Mouse (Mus musculus) left cerebral cortex, postnatal 36 days (tissue): ENCODE data around the gene Asb8. TPM values are rescaled to one million over a fixed set of nuclear protein-coding genes. Genes with fewer than 3 reads are reported as not detected.
A peak's percentile ranks its signal among the peaks of the same experiment; 100 is the strongest.

Source experiments
- DNase-seq, 2 experiments: peaks; one replicate each; pipeline ENCODE4 v3.0.0; 2021 to 2022; ENCODE audit warnings: low spot score in 2 of 2, mixed read lengths in 1 of 2
- intact Hi-C: fragments of 180-260 bp; cut with DNase I; formaldehyde crosslinking; loops from one replicate; pipeline ENCODE4 v1.15.1; 2025
- total RNA-seq, 2 experiments: library from RNA; stranded (reverse); gene quantifications; 2 replicates each; pipeline ENCODE4 v1.2.3; 2021

The Asb8 gene
- total RNA-seq, 2 experiments from 2014 or later = 48.0 to 54.0 TPM

GRCm38 (mm10) chr15:98093121-98094011, 72.1 kb downstream of the Asb8 start, which contains the start of gene Senp1:
Senp1 (minus strand) TSS chr15:98093744.
- intact Hi-C loops = loop anchor here (1.0 to 5.0 kb wide), 2 partner anchors 15 to 54 kb away; no protein-coding TSS in a partner anchor

DNA sequence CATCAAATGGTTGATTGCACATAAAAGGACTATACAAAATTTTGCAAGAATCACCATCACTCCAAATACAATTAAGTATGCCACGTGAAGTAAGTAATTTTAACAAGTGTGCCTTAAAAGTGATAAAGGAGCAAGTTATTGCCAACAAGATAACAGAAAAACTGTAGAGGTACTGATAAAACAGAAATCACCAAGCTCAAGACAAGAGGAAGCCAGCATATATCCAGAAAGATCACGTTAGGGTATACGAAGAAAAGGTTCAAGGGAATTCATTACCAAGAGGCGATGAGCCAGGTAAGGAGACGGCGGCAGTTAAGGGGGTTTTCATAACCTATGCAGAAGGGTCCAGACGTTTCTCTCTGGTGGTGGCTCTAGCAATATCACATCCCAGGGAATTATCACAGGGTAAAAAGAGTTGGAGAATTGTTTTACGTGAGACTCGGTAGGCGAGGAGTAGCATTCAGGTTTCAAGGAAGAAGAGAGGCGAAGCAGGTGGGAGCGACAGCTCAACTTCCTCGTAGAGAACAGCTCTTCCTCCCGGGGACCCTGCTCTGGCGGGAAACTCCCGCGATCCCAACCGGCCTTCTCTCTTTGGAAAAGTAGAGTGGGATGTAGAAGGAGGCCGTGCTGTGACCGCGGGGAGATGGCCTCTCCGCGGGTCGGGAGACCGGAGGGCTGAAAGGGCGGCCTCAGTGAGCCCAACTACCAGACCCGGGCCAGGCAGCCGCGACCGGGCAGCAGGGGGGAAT, 72.9 kb downstream of the Asb8 start, which contains the start of gene Pfkm:
Gene Pfkm (plus strand): TSS at position 218 of the 749 bp plus-strand sequence.
- peak in 1 of 2 experiments; percentile 50 for DNase-seq
- intact Hi-C loops = loop anchor here (1.0 to 5.0 kb wide), 2 partner anchors 16 to 55 kb away; no protein-coding TSS in a partner anchor

More at GRCm38 (mm10) chr15:98093121-98094011, 72.1 kb downstream of the Asb8 start, which contains the start of gene Senp1:
- peak; percentile 92 to 93 for DNase-seq

GRCm38 (mm10) chr15:98091841-98092240, 73.6 kb downstream of the Asb8 start:
- intact Hi-C loops = loop anchor here (5.0 kb wide), 1 partner anchor 55 kb away; no protein-coding TSS in a partner anchor
- no peak for DNase-seq

GRCm38 (mm10) chr15:98089421-98090183, 75.8 kb downstream of the Asb8 start:
- intact Hi-C loops = loop anchor here (2.0 to 5.0 kb wide), 2 partner anchors 58 to 83 kb away; no protein-coding TSS in a partner anchor

DNA sequence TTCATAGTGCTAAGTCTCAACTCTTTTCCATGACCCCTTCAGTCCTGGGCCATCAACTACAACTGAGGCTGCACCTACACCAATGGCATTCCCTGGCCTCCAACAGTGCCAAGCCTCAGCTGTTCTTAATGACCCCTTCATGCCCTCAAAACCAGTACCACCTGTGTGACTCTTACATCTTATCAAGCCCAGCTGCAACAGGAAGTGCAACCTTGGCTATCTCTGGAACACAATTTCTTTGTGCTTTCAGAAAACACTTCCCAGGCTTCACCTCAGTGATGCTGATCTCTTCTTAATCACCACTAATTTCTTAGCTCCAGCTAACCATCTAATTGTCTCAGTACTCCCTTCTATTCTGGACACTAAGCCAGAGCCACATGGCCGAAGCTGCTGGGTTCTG, 76.5 kb downstream of the Asb8 start:
- intact Hi-C loops = loop anchor here (2.0 kb wide), 1 partner anchor 84 kb away; no protein-coding TSS in a partner anchor

More at GRCm38 (mm10) chr15:98089421-98090183, 75.8 kb downstream of the Asb8 start:
- DNase-seq = no peak

More for the DNA sequence above, 76.5 kb downstream of the Asb8 start:
- DNase-seq = no peak

Other genes with a start within 250 kb of the Asb8 start
- 10 to 100 TPM; 23.4 to 25.5 TPM for gene Tmem106c, start 201.4 kb downstream of the Asb8 start, total RNA-seq
- gene Col2a1, start 160.9 kb downstream of the Asb8 start, total RNA-seq = under 1 TPM; 0.30 to 0.48 TPM
- gene Pfkm, start 73.0 kb downstream of the Asb8 start, total RNA-seq = 100 to 1,000 TPM; 381 to 455 TPM
- 10 to 100 TPM in 1 of 2 experiments, 1 to 10 TPM in 1; 9.8 to 14.5 TPM for gene Senp1, start 71.9 kb downstream of the Asb8 start, total RNA-seq
- gene Ccdc184, start 1.5 kb upstream of the Asb8 start, total RNA-seq = 10 to 100 TPM; 17.9 to 19.9 TPM
- gene Olfr288, start 29.9 kb upstream of the Asb8 start, total RNA-seq = under 1 TPM in 1 of 2 experiments, not detected in 1; 0.45 TPM
- gene Gm44579, start 55.4 kb upstream of the Asb8 start, total RNA-seq = under 1 TPM in 1 of 2 experiments, not detected in 1; 0.15 TPM
- 1 to 10 TPM; 4.8 to 6.2 TPM for gene Olfr287, start 55.4 kb upstream of the Asb8 start, total RNA-seq
- not detected for gene Olfr286, start 68.8 kb upstream of the Asb8 start, total RNA-seq
- gene H1fnt, start 91.7 kb upstream of the Asb8 start, total RNA-seq = not detected
- 1 to 10 TPM; 6.7 to 7.5 TPM for gene Zfp641, start 130.5 kb upstream of the Asb8 start, total RNA-seq
- not detected for gene Olfr285, start 151.7 kb upstream of the Asb8 start, total RNA-seq
- not detected for gene Olfr284, start 175.4 kb upstream of the Asb8 start, total RNA-seq
- not detected for gene Olfr283, start 215.3 kb upstream of the Asb8 start, total RNA-seq